9 mouse cellular contexts compared by ENCODE assay signal in genomic region chr13:109759201-109759600, GRCm38 (mm10).
DNase-seq lines count a peak whose midpoint lies in the region; ATAC-seq and TF ChIP-seq lines count a peak whose summit lies in the region.
"Had no signal": no experiment of that assay in that cellular context is flagged by ENCODE, and none has a peak within 500 bp of the region (broad histone marks: within the 10 kb centered on the region; RNA-seq: fewer than 3 reads in every experiment).

No protein-coding gene starts in this region.

- H3K4me3 ChIP-seq in forebrain, embryonic 12.5 days (replicated peaks): no peak overlapping the region
- no peak overlapping the region for H3K4me3 ChIP-seq in forebrain, embryonic 11.5 days (ENCODE audit: low read depth, low read length)
- H3K4me3 ChIP-seq in liver, adult 2 months (ENCODE audit: insufficient read depth, low read depth, low read length): no peak overlapping the region
- H3K4me3 ChIP-seq in liver, embryonic 12.5 days: no peak overlapping the region
- H3K4me3 ChIP-seq: megakaryocyte, embryonic 14.5 days had no signal

- H3K27ac ChIP-seq in forebrain, embryonic 12.5 days: no peak overlapping the region
- no peak overlapping the region for H3K27ac ChIP-seq in forebrain, embryonic 11.5 days (ENCODE audit: low read depth, low read length)
- H3K27ac ChIP-seq in liver, adult 2 months (replicated peaks; ENCODE audit: insufficient read depth, low read depth, low read length): no peak overlapping the region
- no peak overlapping the region for H3K27ac ChIP-seq in liver, embryonic 12.5 days

- TF ChIP-seq POLR2A in liver, adult 2 months (IDR thresholded peaks at IDR 0.05; ENCODE audit: extremely low read depth, insufficient read depth, low read length): no peak

- no peaks in the 10 kb centered on the region for H3K79me2 ChIP-seq in liver, adult 2 months (ENCODE audit: control insufficient read depth, insufficient read depth, low read length)

- H3K4me2 ChIP-seq in forebrain, embryonic 12.5 days: no peak overlapping the region
- no peak overlapping the region for H3K4me2 ChIP-seq in forebrain, embryonic 11.5 days (ENCODE audit: low read depth, low read length, severe bottlenecking)
- no peak overlapping the region for H3K4me2 ChIP-seq in liver, embryonic 12.5 days

- 47% methylated on average over 5 of the region's 5 CpGs for WGBS in forebrain, embryonic 12.5 days
- WGBS in forebrain, embryonic 11.5 days: 50% methylated on average over 5 of the region's 5 CpGs
- 27% methylated on average over 5 of the region's 5 CpGs for WGBS in liver, adult 2 months
- WGBS in liver, embryonic 12.5 days (ENCODE audit: insufficient replicate concordance): 45% methylated on average over 5 of the region's 5 CpGs

- H3K9me3 ChIP-seq in forebrain, embryonic 12.5 days: no peaks in the 10 kb centered on the region
- no peaks in the 10 kb centered on the region for H3K9me3 ChIP-seq in forebrain, embryonic 11.5 days (ENCODE audit: control insufficient read depth, low read length)
- no peaks in the 10 kb centered on the region for H3K9me3 ChIP-seq in liver, embryonic 12.5 days (replicated peaks)
- H3K9me3 ChIP-seq: megakaryocyte, embryonic 14.5 days had no signal

- no peak overlapping the region for H3K9ac ChIP-seq in forebrain, embryonic 12.5 days
- H3K9ac ChIP-seq in forebrain, embryonic 11.5 days (ENCODE audit: low read length): no peak overlapping the region
- no peak overlapping the region for H3K9ac ChIP-seq in liver, adult 2 months (ENCODE audit: low read depth, low read length)
- no peak overlapping the region for H3K9ac ChIP-seq in liver, embryonic 12.5 days

- peak; percentile 79 for TF ChIP-seq CTCF in liver, adult 2 months (IDR thresholded peaks at IDR 0.05; ENCODE audit: low read depth, low read length)

- H3K4me1 ChIP-seq in forebrain, embryonic 12.5 days: no peaks in the 10 kb centered on the region
- no peaks in the 10 kb centered on the region for H3K4me1 ChIP-seq in forebrain, embryonic 11.5 days (replicated peaks; ENCODE audit: control insufficient read depth, insufficient read depth, low read length)
- H3K4me1 ChIP-seq in liver, adult 2 months (ENCODE audit: control insufficient read depth, insufficient read depth, low read length): no peaks in the 10 kb centered on the region; the same call in 1 of the 2 replicates
- H3K4me1 ChIP-seq in liver, embryonic 12.5 days: no peaks in the 10 kb centered on the region
- H3K4me1 ChIP-seq: megakaryocyte, embryonic 14.5 days had no signal

- ATAC-seq in forebrain, embryonic 12.5 days (ENCODE audit: low FRiP score): peak; percentile 53; the same call in 1 of the 2 replicates
- ATAC-seq in forebrain, embryonic 11.5 days (replicated peaks; ENCODE audit: low FRiP score): no peak; the same call in 1 of the 2 replicates
- no peak for ATAC-seq in liver, embryonic 12.5 days
- ATAC-seq in activated CD4-positive, CD25-positive, alpha-beta regulatory T cell, adult 4 months: no peak

- H3K36me3 ChIP-seq in forebrain, embryonic 12.5 days (replicated peaks): no peaks in the 10 kb centered on the region
- no peaks in the 10 kb centered on the region for H3K36me3 ChIP-seq in forebrain, embryonic 11.5 days (ENCODE audit: control insufficient read depth, insufficient read depth, low read length)
- H3K36me3 ChIP-seq in liver, adult 2 months (ENCODE audit: control insufficient read depth, insufficient read depth, low read length): no peaks in the 10 kb centered on the region
- peaks cover 34% of the 10 kb centered on the region for H3K36me3 ChIP-seq in liver, embryonic 12.5 days

- no peaks in the 10 kb centered on the region for H3K27me3 ChIP-seq in forebrain, embryonic 12.5 days
- H3K27me3 ChIP-seq in forebrain, embryonic 11.5 days (ENCODE audit: control insufficient read depth, insufficient read depth, low read length): no peaks in the 10 kb centered on the region
- no peaks in the 10 kb centered on the region for H3K27me3 ChIP-seq in liver, adult 2 months (ENCODE audit: control insufficient read depth, insufficient read depth, low read length)
- H3K27me3 ChIP-seq in liver, embryonic 12.5 days (replicated peaks): no peaks in the 10 kb centered on the region
- H3K27me3 ChIP-seq: megakaryocyte, embryonic 14.5 days had no signal

- DNase-seq in forebrain, embryonic 11.5 days (ENCODE audit: low spot score): no peak
- DNase-seq in liver, adult 2 months (ENCODE audit: extremely low read depth, low read depth, low spot score): no peak
- DNase-seq in c-Kit-positive CD71-positive TER-119-negative erythroid progenitor cells, embryonic 14.5 days (ENCODE audit: low read depth): peak; percentile 22
- DNase-seq in lung, postnatal 10 days: peak; percentile 32
- DNase-seq in right cerebral cortex, adult 2 months (ENCODE audit: low spot score in 2 of 2): no peak

Comparison
In these comparisons a context has a peak if more than half of its experiments do, and no peak if none do; other contexts are left out.
1. DNase-seq: peak in c-Kit-positive CD71-positive TER-119-negative erythroid progenitor cells, embryonic 14.5 days (single experiment) and lung, postnatal 10 days (single experiment); none in forebrain, embryonic 11.5 days (single experiment), liver, adult 2 months (single experiment) and right cerebral cortex, adult 2 months (0 of 2).